Mouse (Mus musculus): ENCODE data around the gene Ppp1r3g. TPM values are rescaled to one million over a fixed set of nuclear protein-coding genes. Genes with fewer than 3 reads are reported as not detected.
"Not testable (repeated sequence)": the region's sequence is repeated elsewhere in the genome, so short reads cannot be mapped to it uniquely, and the experiment has no call there.

Ppp1r3g gene
- polyA plus RNA-seq, 2 experiments: 1.6 to 2.2 TPM

DNA sequence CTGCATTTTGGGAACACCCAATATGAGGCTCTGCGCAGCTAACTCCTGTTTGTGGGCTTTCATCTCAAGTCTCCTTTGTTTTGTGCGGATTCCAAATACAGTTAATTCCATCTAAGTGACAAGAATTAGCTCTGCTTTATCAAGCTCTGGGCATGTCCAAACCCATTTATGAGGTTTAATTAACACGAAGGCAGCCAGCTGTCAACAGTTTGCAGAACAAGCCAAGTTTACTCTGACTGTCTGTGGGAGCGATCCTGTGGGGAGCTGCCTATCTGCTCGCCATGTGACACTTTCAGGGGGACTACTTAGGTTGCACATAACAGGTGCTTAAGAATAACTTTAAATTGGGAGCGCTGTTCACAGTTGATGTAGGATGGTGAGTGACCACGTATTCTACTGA lies 18.3 kb downstream of the Ppp1r3g start:
- Histone ChIP-seq H3K9me3 (ENCODE audit: control insufficient read depth, low read length) (no peaks in the 10 kb centered on the region), H3K9ac (ENCODE audit: low read depth, low read length, severe bottlenecking) (no peak overlapping the region), H3K4me2 (replicated peaks; ENCODE audit: low read depth, low read length, severe bottlenecking) (no peak overlapping the region), H3K36me3 (ENCODE audit: control insufficient read depth, insufficient read depth, low read length) (peaks cover 12% of the 10 kb centered on the region; the same call in 1 of the 2 replicates), H3K27ac (replicated peaks; ENCODE audit: low read depth, low read length) (no peak overlapping the region), H3K27me3 (ENCODE audit: control insufficient read depth, insufficient read depth, low read length) (no peaks in the 10 kb centered on the region), H3K4me3 (replicated peaks; ENCODE audit: low read length) (no peak overlapping the region), H3K4me1 (ENCODE audit: control insufficient read depth, insufficient read depth, low read length) (no peaks in the 10 kb centered on the region)
- DNase-seq (ENCODE audit: low spot score) (no peak), ATAC-seq (ENCODE audit: low FRiP score, low read depth) (no peak)
- 84% methylated on average over 7 of the region's 7 CpGs for WGBS
- TF ChIP-seq POLR2A (IDR thresholded peaks at IDR 0.05; ENCODE audit: borderline replicate concordance, extremely low read depth, insufficient read depth, insufficient read length): no peak

DNA sequence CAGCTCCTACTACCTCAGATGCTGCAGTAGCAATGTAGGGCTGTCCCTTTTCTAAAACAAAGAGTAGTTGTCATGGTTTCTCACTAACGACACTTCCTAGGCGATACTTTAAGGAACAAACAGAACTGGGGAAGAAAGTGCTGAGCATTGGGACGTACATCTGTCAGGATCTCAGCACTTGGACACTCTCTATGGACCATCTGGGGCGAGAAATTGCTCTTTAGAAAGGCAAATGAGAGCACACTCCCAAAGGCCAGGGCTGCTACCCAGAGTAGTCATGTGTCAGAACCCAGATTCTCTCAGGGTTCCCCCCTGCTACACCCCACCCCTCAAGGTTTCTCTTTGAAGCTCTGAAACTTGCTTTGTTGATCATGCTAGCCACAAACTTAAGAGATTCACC lies 21.8 kb downstream of the Ppp1r3g start:
- Histone ChIP-seq H3K27ac (replicated peaks; ENCODE audit: low read depth, low read length) (no peak overlapping the region), H3K4me1 (ENCODE audit: control insufficient read depth, insufficient read depth, low read length) (no peaks in the 10 kb centered on the region), H3K9ac (ENCODE audit: low read depth, low read length, severe bottlenecking) (no peak overlapping the region), H3K4me3 (replicated peaks; ENCODE audit: low read length) (no peak overlapping the region), H3K36me3 (ENCODE audit: control insufficient read depth, insufficient read depth, low read length) (peaks cover 12% of the 10 kb centered on the region; the same call in 1 of the 2 replicates), H3K27me3 (ENCODE audit: control insufficient read depth, insufficient read depth, low read length) (no peaks in the 10 kb centered on the region), H3K4me2 (replicated peaks; ENCODE audit: low read depth, low read length, severe bottlenecking) (no peak overlapping the region), H3K9me3 (ENCODE audit: control insufficient read depth, low read length) (no peaks in the 10 kb centered on the region)
- WGBS: 73% methylated on average over 4 of the region's 4 CpGs
- TF ChIP-seq POLR2A (IDR thresholded peaks at IDR 0.05; ENCODE audit: borderline replicate concordance, extremely low read depth, insufficient read depth, insufficient read length): no peak
- ATAC-seq (ENCODE audit: low FRiP score, low read depth) (no peak), DNase-seq (ENCODE audit: low spot score) (no peak)

DNA sequence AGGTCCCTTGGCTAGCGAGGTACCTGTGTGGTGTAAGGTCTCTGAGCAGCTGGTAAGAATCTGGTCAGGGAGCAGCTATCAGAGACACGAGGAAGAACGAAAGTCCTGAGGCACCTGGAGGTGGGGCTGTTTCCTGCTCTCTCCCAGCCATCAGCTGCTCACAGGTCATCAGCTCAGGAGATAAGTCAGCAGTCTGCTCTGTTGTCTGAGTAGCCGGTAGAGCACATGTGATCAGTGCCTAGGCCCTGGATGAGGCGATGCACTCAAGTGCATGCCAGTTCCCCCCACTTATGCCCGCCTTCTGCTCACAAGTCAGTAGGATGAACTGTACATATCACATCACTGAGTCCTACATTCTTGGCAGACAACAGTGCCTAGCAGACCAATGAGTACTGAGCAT lies 24.3 kb downstream of the Ppp1r3g start:
- DNase-seq (ENCODE audit: low spot score): no peak
- no peak overlapping the region for H3K4me3 ChIP-seq (replicated peaks; ENCODE audit: low read length)
- no peak for ATAC-seq (ENCODE audit: low FRiP score, low read depth)
- no peaks in the 10 kb centered on the region for H3K9me3 ChIP-seq (ENCODE audit: control insufficient read depth, low read length)
- no peak for TF ChIP-seq POLR2A (IDR thresholded peaks at IDR 0.05; ENCODE audit: borderline replicate concordance, extremely low read depth, insufficient read depth, insufficient read length)
- H3K27ac ChIP-seq (replicated peaks; ENCODE audit: low read depth, low read length): no peak overlapping the region
- H3K9ac ChIP-seq (ENCODE audit: low read depth, low read length, severe bottlenecking): no peak overlapping the region
- no peak overlapping the region for H3K4me2 ChIP-seq (replicated peaks; ENCODE audit: low read depth, low read length, severe bottlenecking)
- WGBS: 88% methylated on average over 6 of the region's 6 CpGs
- no peaks in the 10 kb centered on the region for H3K4me1 ChIP-seq (ENCODE audit: control insufficient read depth, insufficient read depth, low read length)
- H3K27me3 ChIP-seq (ENCODE audit: control insufficient read depth, insufficient read depth, low read length): no peaks in the 10 kb centered on the region
- peaks cover 11% of the 10 kb centered on the region; the same call in 1 of the 2 replicates for H3K36me3 ChIP-seq (ENCODE audit: control insufficient read depth, insufficient read depth, low read length)

DNA sequence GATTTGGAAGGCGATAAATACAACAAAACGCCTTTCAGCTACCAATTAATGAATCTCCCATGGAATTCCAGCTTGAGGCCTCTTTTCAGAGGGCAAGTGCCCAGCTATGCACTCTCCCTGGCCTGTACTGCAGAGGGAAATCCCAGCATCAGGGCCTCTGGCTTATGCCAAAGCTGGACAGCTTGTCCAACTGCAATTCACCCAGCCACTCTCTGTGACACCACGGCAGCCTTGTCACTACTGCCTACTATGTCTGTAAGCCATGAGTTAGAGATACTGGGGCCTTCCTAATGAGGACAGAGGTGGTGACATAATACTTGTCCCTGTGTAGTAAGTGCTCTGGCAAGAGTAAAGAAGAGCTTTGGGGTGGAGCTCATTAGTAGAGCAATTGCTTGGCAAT lies 30.7 kb downstream of the Ppp1r3g start:
- H3K27me3 ChIP-seq (ENCODE audit: control insufficient read depth, insufficient read depth, low read length): no peaks in the 10 kb centered on the region
- no peak for DNase-seq (ENCODE audit: low spot score)

DNA sequence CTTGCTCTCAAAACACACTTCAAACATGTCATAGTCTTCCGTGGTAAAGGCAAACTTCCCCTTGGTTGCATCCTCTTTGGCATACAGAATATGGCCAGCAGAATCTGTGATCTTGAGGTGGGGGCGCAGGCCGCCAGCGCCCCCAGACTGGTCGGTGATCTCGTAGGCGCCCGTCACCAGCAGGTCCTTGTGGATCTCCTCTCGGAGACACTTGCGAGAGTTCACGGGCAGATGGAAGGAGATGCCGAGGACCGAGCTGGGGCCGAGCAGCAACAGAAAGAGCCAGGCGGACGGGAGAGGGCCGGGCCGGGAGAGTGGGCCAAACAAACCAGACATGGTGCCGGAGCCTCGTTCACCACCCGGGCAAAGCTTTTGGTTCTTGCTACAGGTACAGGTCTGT lies 32.5 kb downstream of the Ppp1r3g start:
- not testable (repeated sequence) for H3K9ac ChIP-seq (ENCODE audit: low read depth, low read length, severe bottlenecking); H3K36me3 ChIP-seq (ENCODE audit: control insufficient read depth, insufficient read depth, low read length); H3K27ac ChIP-seq (replicated peaks; ENCODE audit: low read depth, low read length); H3K9me3 ChIP-seq (ENCODE audit: control insufficient read depth, low read length); H3K4me2 ChIP-seq (replicated peaks; ENCODE audit: low read depth, low read length, severe bottlenecking); H3K4me1 ChIP-seq (ENCODE audit: control insufficient read depth, insufficient read depth, low read length); ATAC-seq (ENCODE audit: low FRiP score, low read depth); H3K4me3 ChIP-seq (replicated peaks; ENCODE audit: low read length); DNase-seq (ENCODE audit: low spot score); H3K27me3 ChIP-seq (ENCODE audit: control insufficient read depth, insufficient read depth, low read length)
- WGBS: 97% methylated on average over 15 of the region's 21 CpGs

More for the DNA sequence above, 30.7 kb downstream of the Ppp1r3g start:
- Histone ChIP-seq H3K4me3 (replicated peaks; ENCODE audit: low read length) (no peak overlapping the region), H3K27ac (replicated peaks; ENCODE audit: low read depth, low read length) (no peak overlapping the region), H3K36me3 (ENCODE audit: control insufficient read depth, insufficient read depth, low read length) (no peaks in the 10 kb centered on the region), H3K9me3 (ENCODE audit: control insufficient read depth, low read length) (no peaks in the 10 kb centered on the region), H3K4me2 (replicated peaks; ENCODE audit: low read depth, low read length, severe bottlenecking) (no peak overlapping the region), H3K9ac (ENCODE audit: low read depth, low read length, severe bottlenecking) (no peak overlapping the region), H3K4me1 (ENCODE audit: control insufficient read depth, insufficient read depth, low read length) (0 out of 2 replicates have a peak, but pooled peaks cover 6% of the 10 kb centered on the region)
- ATAC-seq (ENCODE audit: low FRiP score, low read depth): no peak
- WGBS: 59% methylated on average over 3 of the region's 3 CpGs
- TF ChIP-seq POLR2A (IDR thresholded peaks at IDR 0.05; ENCODE audit: borderline replicate concordance, extremely low read depth, insufficient read depth, insufficient read length): no peak

DNA sequence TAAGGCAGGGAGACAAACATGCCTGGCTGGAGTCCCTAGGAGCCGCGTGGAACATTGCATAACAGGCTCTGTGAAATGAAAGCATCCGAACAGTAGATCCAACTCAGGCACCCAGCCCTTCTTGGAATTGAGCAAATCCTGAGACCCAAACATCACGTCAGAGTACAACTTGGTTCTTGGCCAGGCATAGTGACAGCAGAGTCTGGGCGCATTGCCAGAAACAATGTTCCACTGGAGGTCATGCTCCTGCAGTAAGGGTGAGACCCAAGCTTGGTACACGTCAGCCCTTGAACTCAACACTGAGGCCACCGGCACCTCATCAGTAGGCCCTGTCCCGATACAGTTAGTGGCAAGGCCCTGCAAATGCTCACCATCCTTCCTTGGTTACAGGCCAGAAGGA lies 35.4 kb downstream of the Ppp1r3g start:
- no peak for TF ChIP-seq POLR2A (IDR thresholded peaks at IDR 0.05; ENCODE audit: borderline replicate concordance, extremely low read depth, insufficient read depth, insufficient read length)
- H3K4me2 ChIP-seq (replicated peaks; ENCODE audit: low read depth, low read length, severe bottlenecking): no peak overlapping the region
- DNase-seq (ENCODE audit: low spot score) (peak; percentile 57), ATAC-seq (ENCODE audit: low FRiP score, low read depth) (no peak)
- 67% methylated on average over 8 of the region's 8 CpGs for WGBS
- H3K9ac ChIP-seq (ENCODE audit: low read depth, low read length, severe bottlenecking): no peak overlapping the region
- no peaks in the 10 kb centered on the region for H3K27me3 ChIP-seq (ENCODE audit: control insufficient read depth, insufficient read depth, low read length)
- no peaks in the 10 kb centered on the region for H3K36me3 ChIP-seq (ENCODE audit: control insufficient read depth, insufficient read depth, low read length)
- H3K27ac ChIP-seq (replicated peaks; ENCODE audit: low read depth, low read length): no peak overlapping the region
- no peaks in the 10 kb centered on the region; the same call in 1 of the 2 replicates for H3K9me3 ChIP-seq (ENCODE audit: control insufficient read depth, low read length)
- no peak overlapping the region for H3K4me3 ChIP-seq (replicated peaks; ENCODE audit: low read length)
- 0 out of 2 replicates have a peak, but pooled peaks cover 4% of the 10 kb centered on the region for H3K4me1 ChIP-seq (ENCODE audit: control insufficient read depth, insufficient read depth, low read length)

All from limb, embryonic 14.5 days (tissue).